Mouse (Mus musculus): ENCODE data around the gene F2r.

GRCm38 (mm10) chr13:95617082-95617670, 1.1 kb downstream of the F2r start:
- TF ChIP-seq CTCF (IDR thresholded peaks at IDR 0.05; ENCODE audit: control insufficient read depth, insufficient read depth, low read length), result no peak
- no peak for TF ChIP-seq POLR2A (IDR thresholded peaks at IDR 0.05; ENCODE audit: borderline replicate concordance, control insufficient read depth, low read depth, low read length)
